Mouse (Mus musculus) heart, embryonic 14.5 days (tissue): ENCODE results near the gene Prkg1. TPM values are rescaled to one million over a fixed set of nuclear protein-coding genes. Genes with fewer than 3 reads are reported as not detected.
"Not testable (repeated sequence)": the region's sequence is repeated elsewhere in the genome, so short reads cannot be mapped to it uniquely, and the experiment has no call there.

ENCODE experiments used
- ATAC-seq: fragments of 200-750 bp; cut with Nextera tagmentation; 2 replicates; pipeline ENCODE4 v1.8.0; 2017; ENCODE audit warnings: low read depth, moderate TSS enrichment; ENCODE audit not compliant: insufficient number of reproducible peaks, insufficient read depth, low FRiP score
- H3K27ac ChIP-seq, 2 experiments: fragments of 200-500 bp in 1 of 2; fragments of 300-500 bp in 1 of 2; sonication (generic) in 1 of 2; replicated peaks in 1 of 2; 2 replicates each; pipeline ENCODE4 v1.5.1; 2012 to 2014; ENCODE audit warnings: low read depth in 2 of 2, low read length in 2 of 2, control low read depth in 1 of 2, mild to moderate bottlenecking in 1 of 2, mixed read lengths in 1 of 2; ENCODE audit not compliant: control insufficient read depth in 1 of 2, insufficient read depth in 1 of 2
- H3K27me3 ChIP-seq: fragments of 300-500 bp; sonication (generic); 2 replicates; pipeline ENCODE4 v1.6.1; 2014; ENCODE audit warnings: mild to moderate bottlenecking, low read length, control low read depth; ENCODE audit not compliant: control insufficient read depth, insufficient read depth
- H3K36me3 ChIP-seq: fragments of 300-500 bp; sonication (generic); 2 replicates; pipeline ENCODE4 v1.6.1; 2014; ENCODE audit warnings: mild to moderate bottlenecking, control low read depth, low read length, mixed read lengths; ENCODE audit not compliant: control insufficient read depth, insufficient read depth
- H3K4me1 ChIP-seq, 2 experiments: fragments of 200-500 bp in 1 of 2; fragments of 300-500 bp in 1 of 2; sonication (generic) in 1 of 2; 2 replicates each; pipeline ENCODE4 v1.6.1; 2012 to 2014; ENCODE audit warnings: low read length in 2 of 2, control low read depth in 1 of 2, mixed read lengths in 1 of 2; ENCODE audit not compliant: control insufficient read depth in 2 of 2, insufficient read depth in 2 of 2
- H3K4me2 ChIP-seq: fragments of 300-500 bp; sonication (generic); 2 replicates; pipeline ENCODE4 v1.6.1; 2014; ENCODE audit warnings: mild to moderate bottlenecking, low read length
- H3K4me3 ChIP-seq, 2 experiments: fragments of 200-500 bp in 1 of 2; fragments of 300-500 bp in 1 of 2; sonication (generic) in 1 of 2; 2 replicates each; pipeline ENCODE4 v1.5.1; 2012 to 2014; ENCODE audit warnings: low read length in 2 of 2, mild to moderate bottlenecking in 2 of 2, control low read depth in 1 of 2, low read depth in 1 of 2, moderate library complexity in 1 of 2; ENCODE audit not compliant: control insufficient read depth in 1 of 2, insufficient read depth in 1 of 2
- H3K9ac ChIP-seq: fragments of 300-500 bp; sonication (generic); 2 replicates; pipeline ENCODE4 v1.6.1; 2014; ENCODE audit warnings: mild to moderate bottlenecking, low read length
- H3K9me3 ChIP-seq: fragments of 300-500 bp; sonication (generic); 2 replicates; pipeline ENCODE4 v1.6.1; 2016; ENCODE audit warnings: low read length, control low read depth; ENCODE audit not compliant: control insufficient read depth
- WGBS: fragments of 180-500 bp; shearing (Covaris S2); extraction: QIAGEN DNeasy Blood & Tissue Kit; methylation state at CpG from one replicate; pipeline ENCODE4 v1.1.7; 2014; 5-methylcytosine and 5-hydroxymethylcytosine counted together
- polyA plus RNA-seq: library from polyadenylated mRNA; unstranded; fragments of >200 nt; fragmentation: Nextera tagmentation; extraction: Ambion mirVana; gene quantifications from 2 replicates; pipeline ENCODE4 v1.2.1, GENCODE M21; 2014

The Prkg1 gene
- polyA plus RNA-seq, 1 experiment from 2014 or later = 9.6 TPM

GRCm38 (mm10) chr19:31232410-31232809 lies 532.4 kb downstream of the Prkg1 start:
- H3K4me3 ChIP-seq = no peak overlapping the region
- no peak overlapping the region for H3K4me2 ChIP-seq
- no peak for ATAC-seq
- H3K9ac ChIP-seq = no peak overlapping the region
- no peaks in the 10 kb centered on the region for H3K36me3 ChIP-seq
- no peaks in the 10 kb centered on the region for H3K9me3 ChIP-seq
- no peak overlapping the region for H3K27ac ChIP-seq
- H3K27me3 ChIP-seq = no peaks in the 10 kb centered on the region
- no peaks in the 10 kb centered on the region for H3K4me1 ChIP-seq

- ATAC-seq = no peak
- Histone ChIP-seq H3K27me3 (no peaks in the 10 kb centered on the region), H3K9me3 (no peaks in the 10 kb centered on the region), H3K4me3 (no peak overlapping the region), H3K4me2 (no peak overlapping the region), H3K9ac (no peak overlapping the region), H3K4me1 (no peaks in the 10 kb centered on the region), H3K27ac (no peak overlapping the region), H3K36me3 (no peaks in the 10 kb centered on the region)
- 89% methylated on average over 3 of the region's 3 CpGs for WGBS
These were observed 536.4 kb downstream of the Prkg1 start for GRCm38 (mm10) chr19:31228385-31228784.

GRCm38 (mm10) chr19:31223457-31223856 lies 541.4 kb downstream of the Prkg1 start:
- no peaks in the 10 kb centered on the region for H3K9me3 ChIP-seq
- H3K9ac ChIP-seq = no peak overlapping the region
- 95% methylated on average over 1 of the region's 1 CpGs for WGBS
- H3K4me3 ChIP-seq = no peak overlapping the region
- ATAC-seq = no peak
- H3K4me1 ChIP-seq = no peaks in the 10 kb centered on the region
- no peaks in the 10 kb centered on the region for H3K36me3 ChIP-seq
- no peaks in the 10 kb centered on the region for H3K27me3 ChIP-seq
- no peak overlapping the region for H3K27ac ChIP-seq
- H3K4me2 ChIP-seq = no peak overlapping the region

GRCm38 (mm10) chr19:31219261-31219660 lies 545.6 kb downstream of the Prkg1 start:
- not testable (repeated sequence) for H3K27me3 ChIP-seq, H3K36me3 ChIP-seq, H3K9me3 ChIP-seq, H3K9ac ChIP-seq, H3K4me3 ChIP-seq, H3K27ac ChIP-seq, H3K4me1 ChIP-seq, H3K4me2 ChIP-seq, ATAC-seq
- WGBS = 68% methylated on average over 4 of the region's 4 CpGs

- Histone ChIP-seq H3K36me3 (no peaks in the 10 kb centered on the region), H3K4me1 (peaks cover 2 to 8% of the 10 kb centered on the region in 2 experiments; a peak in 2 of 4 replicates), H3K4me3 (no peak overlapping the region), H3K9ac (no peak overlapping the region), H3K27me3 (no peaks in the 10 kb centered on the region), H3K27ac (no peak overlapping the region), H3K9me3 (no peaks in the 10 kb centered on the region), H3K4me2 (no peak overlapping the region)
- no peak for ATAC-seq
- WGBS = 69% methylated on average over 3 of the region's 3 CpGs
These were observed 554.0 kb downstream of the Prkg1 start for GRCm38 (mm10) chr19:31210850-31211249.

GRCm38 (mm10) chr19:31210449-31210848 lies 554.4 kb downstream of the Prkg1 start:
- Histone ChIP-seq H3K4me1 (peaks cover 2 to 8% of the 10 kb centered on the region in 2 experiments; a peak in 2 of 4 replicates), H3K27ac (no peak overlapping the region), H3K27me3 (no peaks in the 10 kb centered on the region), H3K9me3 (no peaks in the 10 kb centered on the region), H3K4me3 (no peak overlapping the region), H3K36me3 (no peaks in the 10 kb centered on the region), H3K9ac (no peak overlapping the region), H3K4me2 (no peak overlapping the region)
- ATAC-seq = no peak
- 44% methylated on average over 2 of the region's 2 CpGs for WGBS

- H3K4me1 ChIP-seq = peaks cover 5 to 9% of the 10 kb centered on the region in 2 experiments; a peak in 3 of 4 replicates
- H3K9me3 ChIP-seq = no peaks in the 10 kb centered on the region
- H3K4me2 ChIP-seq = no peak overlapping the region
- H3K9ac ChIP-seq = no peak overlapping the region
- H3K27ac ChIP-seq = no peak overlapping the region
- 53% methylated on average over 5 of the region's 5 CpGs for WGBS
- no peak for ATAC-seq
- no peaks in the 10 kb centered on the region for H3K36me3 ChIP-seq
- no peaks in the 10 kb centered on the region for H3K27me3 ChIP-seq
- no peak overlapping the region for H3K4me3 ChIP-seq
These were observed 565.2 kb downstream of the Prkg1 start for GRCm38 (mm10) chr19:31199583-31199982.

GRCm38 (mm10) chr19:31198461-31198860 lies 566.4 kb downstream of the Prkg1 start:
- Histone ChIP-seq H3K4me1 (peaks cover 5 to 9% of the 10 kb centered on the region in 2 experiments; a peak in 3 of 4 replicates), H3K9ac (no peak overlapping the region), H3K36me3 (no peaks in the 10 kb centered on the region), H3K27me3 (no peaks in the 10 kb centered on the region), H3K9me3 (no peaks in the 10 kb centered on the region), H3K4me3 (no peak overlapping the region), H3K27ac (no peak overlapping the region), H3K4me2 (no peak overlapping the region)
- WGBS = 59% methylated on average over 4 of the region's 4 CpGs
- ATAC-seq = no peak
